Mouse (Mus musculus): ENCODE results near the gene Nppa.
A peak's percentile ranks its signal among the peaks of the same experiment; 100 is the strongest.

The Nppa gene

GRCm38 (mm10) chr4:148000202-148000772 lies at the start of gene Nppa:
Nppa (plus strand) TSS chr4:148000722.
- DNase-seq (ENCODE audit: low spot score in 2 of 2) = peak in 1 of 2 experiments; percentile 47

- no peak for DNase-seq (ENCODE audit: low spot score in 2 of 2)
Observed at GRCm38 (mm10) chr4:147953590-147953989, 46.9 kb upstream of the Nppa start.

- no peak for DNase-seq (ENCODE audit: low spot score in 2 of 2)
Observed at GRCm38 (mm10) chr4:147957141-147957540, 43.4 kb upstream of the Nppa start.

GRCm38 (mm10) chr4:147959881-147960831 lies 40.4 kb upstream of the Nppa start:
- DNase-seq (ENCODE audit: low spot score in 2 of 2) = peak in 1 of 2 experiments; percentile 51

- DNase-seq (ENCODE audit: low spot score in 2 of 2) = no peak
Observed at GRCm38 (mm10) chr4:147962781-147963180, 37.7 kb upstream of the Nppa start.

GRCm38 (mm10) chr4:147963623-147964022 lies 36.9 kb upstream of the Nppa start:
- DNase-seq (ENCODE audit: low spot score in 2 of 2) = no peak

- DNase-seq (ENCODE audit: low spot score in 2 of 2) = no peak
Observed at GRCm38 (mm10) chr4:147965712-147966111, 34.8 kb upstream of the Nppa start.

GRCm38 (mm10) chr4:147968816-147969215 lies 31.7 kb upstream of the Nppa start:
- DNase-seq (ENCODE audit: low spot score in 2 of 2) = no peak

GRCm38 (mm10) chr4:147969337-147969736 lies 31.2 kb upstream of the Nppa start:
- DNase-seq (ENCODE audit: low spot score in 2 of 2) = no peak

GRCm38 (mm10) chr4:147976237-147976636 lies 24.3 kb upstream of the Nppa start:
- DNase-seq (ENCODE audit: low spot score in 2 of 2) = no peak

- DNase-seq (ENCODE audit: low spot score in 2 of 2) = no peak
Observed at GRCm38 (mm10) chr4:147977726-147978125, 22.8 kb upstream of the Nppa start.

- DNase-seq (ENCODE audit: low spot score in 2 of 2) = no peak
Observed at GRCm38 (mm10) chr4:147978391-147978790, 22.1 kb upstream of the Nppa start.

GRCm38 (mm10) chr4:147979441-147979860 lies 21.1 kb upstream of the Nppa start:
- DNase-seq (ENCODE audit: low spot score in 2 of 2) = no peak

- no peak for DNase-seq (ENCODE audit: low spot score in 2 of 2)
Observed at GRCm38 (mm10) chr4:147985205-147986132, 15.1 kb upstream of the Nppa start, which contains the start of gene Nppb. Nppb (plus strand) TSS chr4:147985788.

- DNase-seq (ENCODE audit: low spot score in 2 of 2) = no peak
Observed at GRCm38 (mm10) chr4:147993571-147994095, 6.9 kb upstream of the Nppa start.

GRCm38 (mm10) chr4:147995311-147995710 lies 5.2 kb upstream of the Nppa start:
- no peak for DNase-seq (ENCODE audit: low spot score in 2 of 2)

- no peak for DNase-seq (ENCODE audit: low spot score in 2 of 2)
Observed at GRCm38 (mm10) chr4:148001013-148001789, 679 bp downstream of the Nppa start.

- no peak for DNase-seq (ENCODE audit: low spot score in 2 of 2)
Observed at GRCm38 (mm10) chr4:148001866-148002265, 1.3 kb downstream of the Nppa start.

- DNase-seq (ENCODE audit: low spot score in 2 of 2) = no peak
Observed at GRCm38 (mm10) chr4:148004361-148004760, 3.8 kb downstream of the Nppa start.

GRCm38 (mm10) chr4:148008412-148008811 lies 7.9 kb downstream of the Nppa start:
- DNase-seq (ENCODE audit: low spot score in 2 of 2) = peak in 1 of 2 experiments; percentile 55

- no peak for DNase-seq (ENCODE audit: low spot score in 2 of 2)
Observed at GRCm38 (mm10) chr4:148009641-148010040, 9.1 kb downstream of the Nppa start.

Data from frontal cortex, postnatal 10 days (tissue).